Mouse (Mus musculus): Measurements from ENCODE around the gene Hap1.
"Not testable (repeated sequence)": the region's sequence is repeated elsewhere in the genome, so short reads cannot be mapped to it uniquely, and the experiment has no call there.

The Hap1 gene

DNA sequence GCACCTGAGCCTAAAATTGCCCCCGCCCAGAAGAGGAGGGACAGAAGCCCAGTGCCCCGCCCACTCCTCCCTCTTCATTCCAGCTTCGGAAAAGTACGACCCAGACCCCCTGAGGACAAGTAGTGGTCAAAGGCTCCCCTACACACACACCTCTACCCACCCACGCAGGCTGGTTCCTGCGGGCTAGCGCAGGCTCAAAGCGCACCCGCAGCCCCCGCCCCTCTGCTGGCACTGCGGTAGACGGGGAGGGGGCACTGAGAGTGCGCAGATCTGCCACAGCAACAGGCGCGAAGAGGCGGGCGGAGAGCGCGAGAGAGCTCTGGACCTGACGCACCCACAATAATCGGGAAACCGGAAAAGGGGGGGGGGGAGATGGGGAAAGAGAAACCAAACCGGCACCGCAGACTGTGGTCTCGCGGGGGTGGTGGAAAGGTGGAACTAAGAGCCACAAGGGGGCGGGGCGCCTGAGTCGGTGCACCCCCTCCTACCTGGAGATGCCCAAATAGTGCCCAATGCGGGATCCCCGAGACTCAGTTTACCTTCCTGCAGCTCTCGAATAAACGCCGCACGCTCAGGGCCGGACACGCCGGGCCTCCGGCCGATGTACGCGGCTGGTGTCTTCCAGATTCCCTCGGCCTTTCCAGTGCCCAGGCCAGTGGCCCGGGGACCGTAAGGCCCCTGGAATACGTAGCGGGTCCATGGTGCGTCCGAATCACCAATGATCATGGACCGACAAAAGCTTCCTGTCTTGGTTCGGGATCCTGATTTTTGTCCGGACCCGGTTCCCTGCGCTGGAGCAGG lies 577 bp downstream of the Hap1 start:
- peak; percentile 65 for DNase-seq (ENCODE audit: low spot score)

GRCm38 (mm10) chr11:100352076-100352857 lies 3.7 kb downstream of the Hap1 start:
- DNase-seq (ENCODE audit: low spot score) = no peak

GRCm38 (mm10) chr11:100344269-100344668 lies 11.7 kb downstream of the Hap1 start:
- DNase-seq (ENCODE audit: low spot score) = no peak

GRCm38 (mm10) chr11:100335731-100336130 lies 20.2 kb downstream of the Hap1 start:
- DNase-seq (ENCODE audit: low spot score) = no peak

DNA sequence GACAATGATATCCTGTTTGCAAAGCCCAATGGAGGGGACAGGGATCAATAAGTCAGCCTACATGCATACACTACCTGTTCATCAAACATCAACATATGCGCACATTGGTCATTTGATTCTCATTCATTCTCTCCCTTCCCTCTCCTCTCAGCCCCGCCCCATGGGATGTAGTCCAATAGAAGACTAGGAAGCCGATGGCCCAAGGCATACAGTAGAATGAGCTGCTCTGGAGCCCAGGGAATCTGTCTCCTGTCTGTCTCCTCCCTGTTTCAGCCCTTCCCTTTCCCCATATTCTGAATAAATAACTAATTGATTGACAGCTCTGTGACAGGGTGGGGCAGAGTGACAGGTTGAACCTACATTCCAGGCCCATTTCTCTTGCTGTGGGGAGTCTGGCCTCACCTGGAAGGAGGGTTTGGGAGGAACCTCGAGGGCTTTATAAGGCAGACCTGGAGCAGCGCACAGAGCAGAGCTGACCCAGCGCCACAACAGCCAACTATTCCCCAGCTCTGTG lies 21.9 kb downstream of the Hap1 start, which contains the start of gene Gast:
TSS of gene Gast (plus strand) at position 464 of the 514 bp plus-strand sequence.
- no peak for DNase-seq (ENCODE audit: low spot score)

- no peak for DNase-seq (ENCODE audit: low spot score)
Measured at GRCm38 (mm10) chr11:100332766-100333515, 23.0 kb downstream of the Hap1 start.

- DNase-seq (ENCODE audit: low spot score) = not testable (repeated sequence)
Measured at GRCm38 (mm10) chr11:100330816-100331375, 25.0 kb downstream of the Hap1 start.

DNA sequence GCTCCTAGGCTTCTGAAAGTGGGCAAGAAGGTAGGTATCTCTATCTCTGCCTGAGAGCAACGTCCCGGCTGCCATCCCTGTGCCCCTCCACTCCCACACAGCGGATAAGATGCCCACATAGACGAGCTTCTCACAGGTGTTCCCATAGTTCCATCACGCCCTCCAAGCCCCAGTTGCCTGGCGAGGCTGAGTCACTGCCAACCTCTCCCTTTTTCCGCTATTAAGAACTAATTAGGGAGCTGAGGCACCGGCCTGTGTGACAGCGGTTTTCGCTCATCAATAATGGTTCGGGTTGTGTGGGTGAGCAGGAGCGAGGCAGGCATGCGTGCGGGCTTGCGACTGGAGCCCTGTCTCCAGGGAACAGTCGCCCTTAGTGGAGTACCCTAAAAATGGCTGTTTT lies 25.7 kb downstream of the Hap1 start:
- DNase-seq (ENCODE audit: low spot score) = no peak

DNA sequence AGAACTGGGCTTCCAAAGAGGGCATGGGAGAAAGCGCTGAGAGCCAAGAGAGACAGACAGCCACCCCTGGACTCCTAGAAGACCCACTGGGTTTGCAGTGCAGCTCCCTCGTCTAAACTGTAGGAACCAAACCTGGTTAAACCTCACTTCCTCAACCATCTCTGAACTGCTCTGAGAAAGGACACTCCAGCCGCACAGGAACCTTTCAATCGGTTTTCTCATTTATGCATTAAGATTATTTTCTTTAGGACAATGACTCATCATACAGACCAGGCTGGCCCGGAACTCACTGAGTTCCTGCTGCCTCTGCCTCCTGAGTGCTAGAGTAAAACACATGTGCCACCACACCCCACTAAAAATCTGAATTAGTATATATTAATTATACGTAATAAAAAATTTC lies 28.2 kb downstream of the Hap1 start:
- DNase-seq (ENCODE audit: low spot score) = no peak

DNA sequence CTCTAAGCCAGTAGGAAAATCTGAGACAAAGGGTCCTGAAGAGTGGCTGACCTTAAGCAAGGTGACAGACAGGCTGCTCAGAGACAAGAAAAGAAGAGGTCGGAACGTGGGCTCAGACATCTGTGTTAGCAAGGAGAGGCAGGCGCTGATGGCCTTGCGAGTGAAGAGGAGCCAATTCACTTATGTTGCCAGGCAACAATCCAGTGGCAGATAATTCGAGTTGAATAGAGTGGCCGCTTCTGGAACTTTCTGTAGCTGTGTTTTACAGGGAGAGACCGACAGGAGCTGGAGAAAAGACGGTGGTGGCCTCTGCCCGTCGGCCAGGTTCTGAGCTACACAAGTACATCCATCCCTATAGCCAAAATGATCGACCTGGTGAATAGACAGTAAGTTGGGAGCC lies 28.6 kb downstream of the Hap1 start:
- DNase-seq (ENCODE audit: low spot score) = no peak

DNA sequence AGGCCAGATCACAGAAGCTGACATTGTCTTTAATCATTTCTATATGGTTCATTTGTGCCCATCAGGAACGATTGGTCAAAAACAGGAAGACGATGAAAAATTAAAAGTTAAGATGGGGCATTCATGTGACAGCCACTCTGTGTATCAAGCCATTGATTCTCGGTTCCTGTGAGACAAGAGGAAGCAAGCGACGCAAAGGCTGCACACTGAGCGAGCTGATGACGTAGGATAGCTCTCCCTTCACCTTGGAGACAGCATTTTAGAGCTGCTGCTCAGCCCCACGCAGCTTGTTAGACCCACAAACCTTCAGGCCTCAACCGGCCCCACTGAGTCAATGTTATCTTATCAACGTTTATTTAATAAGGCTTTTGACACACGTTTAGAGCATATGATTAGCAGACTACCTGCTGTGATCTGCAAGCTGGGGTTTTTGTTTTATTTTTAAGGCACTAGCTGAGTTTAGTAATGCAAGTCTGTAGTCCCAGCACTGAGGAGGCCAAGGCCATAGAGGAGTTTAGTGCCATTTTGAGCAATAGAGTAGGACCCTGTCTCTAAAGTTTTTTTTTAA lies 30.8 kb downstream of the Hap1 start:
- DNase-seq (ENCODE audit: low spot score) = no peak

- DNase-seq (ENCODE audit: low spot score) = peak; percentile 79
Measured at GRCm38 (mm10) chr11:100323578-100323977, 32.4 kb downstream of the Hap1 start.

DNA sequence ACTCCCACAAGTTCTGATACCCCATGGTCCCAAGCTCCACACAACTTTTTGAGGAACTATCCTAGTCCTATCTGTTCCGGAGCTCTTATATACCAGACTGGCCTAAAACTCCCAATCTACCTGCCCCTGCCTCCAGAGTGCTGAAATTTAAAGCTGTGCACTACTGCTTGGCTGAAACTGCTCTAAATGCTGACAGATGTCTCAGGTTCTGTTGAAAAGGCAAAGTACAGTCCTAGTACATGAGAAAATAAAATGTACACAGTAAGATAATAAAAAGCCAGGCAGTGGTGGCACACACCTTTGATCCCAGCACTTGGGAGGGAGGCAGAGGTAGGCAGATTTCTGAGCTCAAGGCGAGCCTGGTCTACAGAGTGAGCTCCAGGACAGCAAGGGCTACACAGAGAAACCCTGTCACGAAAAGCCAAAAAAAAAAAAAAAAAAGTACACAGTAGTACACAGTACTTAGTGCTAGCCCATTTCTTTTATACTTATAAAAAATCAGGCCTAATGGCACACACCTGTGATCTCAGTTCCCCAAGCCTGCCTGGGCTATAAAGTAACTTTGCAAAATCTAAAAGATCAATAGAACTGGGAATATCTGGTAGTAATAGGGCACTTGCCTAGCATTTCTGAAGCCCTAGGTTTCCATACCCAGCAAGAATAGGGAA lies 33.2 kb downstream of the Hap1 start:
- peak; percentile 40 for DNase-seq (ENCODE audit: low spot score)

DNA sequence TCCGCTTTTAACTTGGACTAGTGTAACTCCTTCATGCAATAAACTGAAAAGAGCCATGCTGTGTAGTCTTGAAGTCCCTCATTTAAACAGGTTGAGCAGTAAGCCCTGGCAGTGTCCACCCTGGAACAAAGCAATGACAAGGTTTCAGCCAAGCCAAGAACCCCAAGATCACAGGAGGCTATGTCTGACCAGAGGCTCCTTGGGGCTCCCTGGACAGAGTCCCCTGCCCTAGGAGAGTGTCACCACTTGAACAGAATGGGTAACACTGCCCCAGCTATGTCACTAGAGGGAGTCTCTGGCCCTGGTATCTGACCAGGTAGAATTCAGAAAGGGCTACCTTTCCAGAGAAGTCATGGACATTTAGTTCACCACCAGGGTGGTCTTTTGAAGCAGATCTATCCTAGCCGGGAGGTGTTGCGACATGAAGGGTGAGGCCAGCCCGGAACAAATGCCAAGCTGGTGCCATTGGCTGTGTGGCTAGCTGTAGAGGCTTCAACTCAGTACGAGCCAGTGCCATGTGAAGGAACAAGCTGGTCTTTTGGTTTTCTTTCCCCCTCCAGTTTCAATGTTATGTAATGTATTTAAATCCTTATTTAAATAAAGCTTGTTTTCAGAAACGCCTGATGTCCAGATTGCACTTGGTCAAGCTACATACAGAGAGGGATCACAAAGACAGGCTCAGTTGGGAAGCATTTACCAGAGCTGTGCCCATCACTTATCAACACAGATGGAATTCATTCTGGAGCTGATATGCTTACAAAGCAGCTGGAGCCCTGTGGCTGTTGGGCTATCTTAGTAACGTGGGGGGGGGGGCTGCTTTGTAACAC lies 34.2 kb downstream of the Hap1 start:
- peak; percentile 10 for DNase-seq (ENCODE audit: low spot score)

GRCm38 (mm10) chr11:100320701-100321410 lies 35.1 kb downstream of the Hap1 start:
- DNase-seq (ENCODE audit: low spot score) = not testable (repeated sequence)

- peak; percentile 97 for DNase-seq (ENCODE audit: low spot score)
Measured at GRCm38 (mm10) chr11:100320172-100320630, 35.7 kb downstream of the Hap1 start.

- peak; percentile 100 for DNase-seq (ENCODE audit: low spot score)
Measured at GRCm38 (mm10) chr11:100319492-100320171, 36.3 kb downstream of the Hap1 start, which contains the start of gene Eif1. Gene Eif1, plus strand, starts transcription at chr11:100319885.

Measured in T-cell, adult 2 months (primary cell).